Mouse (Mus musculus) olfactory bulb, adult 2 months (tissue): Measurements from ENCODE around the gene Ptgfrn. TPM values are rescaled to one million over a fixed set of nuclear protein-coding genes. Genes with fewer than 3 reads are reported as not detected.

Experiments
- H3K27ac ChIP-seq: fragments of 200-500 bp; 2 replicates; pipeline ENCODE4 v1.5.1; 2012; ENCODE audit warnings: low read depth, low read length; ENCODE audit not compliant: insufficient read depth
- H3K4me1 ChIP-seq: fragments of 200-500 bp; 2 replicates; pipeline ENCODE4 v1.6.1; 2012; ENCODE audit warnings: low read length; ENCODE audit not compliant: control insufficient read depth, insufficient read depth
- H3K4me3 ChIP-seq: fragments of 200-500 bp; 2 replicates; pipeline ENCODE4 v1.5.1; 2012; ENCODE audit warnings: mild to moderate bottlenecking, low read depth, low read length, moderate library complexity; ENCODE audit not compliant: insufficient read depth
- CTCF ChIP-seq: fragments of 200-500 bp; IDR thresholded peaks from 2 replicates; pipeline ENCODE4 v1.5.1; 2012; ENCODE audit warnings: low read depth, mild to moderate bottlenecking, low read length, moderate library complexity; ENCODE audit not compliant: insufficient read depth
- POLR2A ChIP-seq: fragments of 200-500 bp; IDR thresholded peaks from 2 replicates; pipeline ENCODE4 v1.6.1; 2012; ENCODE audit warnings: mild to moderate bottlenecking, low read depth, low read length, moderate library complexity; ENCODE audit not compliant: insufficient read depth
- WGBS: fragments of 180-500 bp; shearing (Covaris S2); methylation state at CpG from one replicate; pipeline ENCODE4 v1.1.7; 2018; 5-methylcytosine and 5-hydroxymethylcytosine counted together
- polyA plus RNA-seq: library from polyadenylated mRNA; stranded (reverse); fragments of >200 nt; gene quantifications from 2 replicates; pipeline ENCODE4 v1.2.4, GENCODE M21; 2012; ENCODE audit warnings: low replicate concordance; ENCODE audit not compliant: missing spikeins, insufficient read depth, insufficient read length

The Ptgfrn gene
- polyA plus RNA-seq, 1 experiment = not detected

GRCm38 (mm10) chr3:101021481-101022051, 88.5 kb downstream of the Ptgfrn start:
- 87% methylated on average over 8 of the region's 8 CpGs for WGBS
- TF ChIP-seq CTCF = no peak
- no peak for TF ChIP-seq POLR2A
- Histone ChIP-seq H3K27ac (no peak overlapping the region), H3K4me1 (no peaks in the 10 kb centered on the region), H3K4me3 (no peak overlapping the region)

- WGBS = 87% methylated on average over 5 of the region's 5 CpGs
- no peak for TF ChIP-seq POLR2A
- TF ChIP-seq CTCF = no peak
Observed at GRCm38 (mm10) chr3:101021073-101021472, 89.0 kb downstream of the Ptgfrn start.

GRCm38 (mm10) chr3:101018494-101018893, 91.6 kb downstream of the Ptgfrn start:
- no peak overlapping the region for H3K4me3 ChIP-seq
- TF ChIP-seq CTCF (no peak), POLR2A (no peak)

More at GRCm38 (mm10) chr3:101021073-101021472, 89.0 kb downstream of the Ptgfrn start:
- H3K27ac ChIP-seq = no peak overlapping the region
- H3K4me1 ChIP-seq = no peaks in the 10 kb centered on the region
- no peak overlapping the region for H3K4me3 ChIP-seq

DNA sequence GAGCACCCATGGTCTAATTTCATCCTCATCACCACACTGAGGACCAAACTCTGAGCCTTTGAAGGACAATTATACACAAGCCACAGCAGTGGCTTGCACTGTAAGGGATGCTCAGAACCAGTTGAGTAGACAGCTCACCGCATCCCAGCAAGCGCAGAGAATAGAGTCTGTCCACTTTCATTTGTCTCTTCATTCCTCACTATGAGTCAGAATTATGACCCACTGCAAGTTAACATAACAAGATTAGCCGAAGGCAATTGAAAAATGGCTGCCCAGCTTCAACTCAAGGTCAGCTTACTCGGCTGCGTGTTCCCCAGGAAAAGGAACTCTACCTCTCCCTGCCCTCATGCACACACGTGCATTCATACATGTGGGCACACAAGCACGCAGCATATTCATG, 94.0 kb downstream of the Ptgfrn start:
- no peaks in the 10 kb centered on the region; the same call in 1 of the 2 replicates for H3K4me1 ChIP-seq
- no peak overlapping the region for H3K27ac ChIP-seq
- TF ChIP-seq CTCF (no peak), POLR2A (no peak)
- no peak overlapping the region for H3K4me3 ChIP-seq
- 97% methylated on average over 7 of the region's 7 CpGs for WGBS

More at GRCm38 (mm10) chr3:101018494-101018893, 91.6 kb downstream of the Ptgfrn start:
- H3K27ac ChIP-seq = no peak overlapping the region
- WGBS = 96% methylated on average over 6 of the region's 6 CpGs
- no peaks in the 10 kb centered on the region for H3K4me1 ChIP-seq

GRCm38 (mm10) chr3:101015254-101015653, 94.8 kb downstream of the Ptgfrn start:
- 57% methylated on average over 4 of the region's 4 CpGs for WGBS
- Histone ChIP-seq H3K27ac (no peak overlapping the region), H3K4me1 (no peaks in the 10 kb centered on the region; the same call in 1 of the 2 replicates), H3K4me3 (no peak overlapping the region)
- no peak for TF ChIP-seq CTCF
- no peak for TF ChIP-seq POLR2A

- 96% methylated on average over 3 of the region's 3 CpGs for WGBS
Observed at GRCm38 (mm10) chr3:101013536-101013935, 96.5 kb downstream of the Ptgfrn start.

GRCm38 (mm10) chr3:101013005-101013404, 97.1 kb downstream of the Ptgfrn start:
- no peak for TF ChIP-seq POLR2A
- no peak for TF ChIP-seq CTCF
- 94% methylated on average over 10 of the region's 10 CpGs for WGBS
- Histone ChIP-seq H3K27ac (no peak overlapping the region), H3K4me1 (no peaks in the 10 kb centered on the region; the same call in 1 of the 2 replicates), H3K4me3 (no peak overlapping the region)

More at GRCm38 (mm10) chr3:101013536-101013935, 96.5 kb downstream of the Ptgfrn start:
- no peak overlapping the region for H3K4me3 ChIP-seq
- TF ChIP-seq CTCF (no peak), POLR2A (no peak)
- H3K4me1 ChIP-seq = no peaks in the 10 kb centered on the region; the same call in 1 of the 2 replicates
- H3K27ac ChIP-seq = no peak overlapping the region

GRCm38 (mm10) chr3:101012597-101012996, 97.5 kb downstream of the Ptgfrn start:
- WGBS = 80% methylated on average over 8 of the region's 8 CpGs
- Histone ChIP-seq H3K27ac (no peak overlapping the region), H3K4me3 (no peak overlapping the region), H3K4me1 (no peaks in the 10 kb centered on the region; the same call in 1 of the 2 replicates)
- TF ChIP-seq POLR2A = no peak
- TF ChIP-seq CTCF = no peak

DNA sequence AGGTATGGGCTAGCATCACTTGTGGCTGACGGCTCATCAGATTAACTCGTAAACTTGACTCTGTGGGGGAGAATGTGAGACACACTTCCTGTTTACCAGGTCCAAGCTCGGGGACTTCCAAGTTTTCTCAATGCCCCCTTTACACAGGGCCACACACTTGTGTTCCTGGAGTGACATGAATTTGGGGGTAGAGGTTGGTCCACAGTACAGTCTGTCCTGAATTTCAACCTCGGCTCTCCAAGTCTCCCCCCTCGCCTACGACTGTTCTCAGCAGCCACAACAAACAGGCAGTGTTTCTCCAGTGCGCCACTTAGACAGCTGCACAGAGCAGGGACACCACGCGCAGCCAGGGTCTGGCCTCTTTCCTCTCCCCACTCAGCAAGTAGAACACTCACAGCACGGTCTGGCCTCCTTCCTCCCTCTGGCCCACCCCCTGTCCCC, 97.9 kb downstream of the Ptgfrn start:
- Histone ChIP-seq H3K4me3 (no peak overlapping the region), H3K4me1 (no peaks in the 10 kb centered on the region; the same call in 1 of the 2 replicates), H3K27ac (no peak overlapping the region)
- 50% methylated on average over 10 of the region's 10 CpGs for WGBS
- TF ChIP-seq CTCF (no peak), POLR2A (no peak)

- Histone ChIP-seq H3K4me3 (no peak overlapping the region), H3K27ac (no peak overlapping the region), H3K4me1 (no peaks in the 10 kb centered on the region; the same call in 1 of the 2 replicates)
- WGBS = 80% methylated on average over 5 of the region's 5 CpGs
- no peak for TF ChIP-seq CTCF
- no peak for TF ChIP-seq POLR2A
Observed at GRCm38 (mm10) chr3:101011203-101011600, 98.9 kb downstream of the Ptgfrn start.
